Mouse (Mus musculus) thymus, adult 2 months (tissue): ENCODE data around the gene Slc35b2. TPM values are rescaled to one million over a fixed set of nuclear protein-coding genes. Genes with fewer than 3 reads are reported as not detected.
A peak's percentile ranks its signal among the peaks of the same experiment; 100 is the strongest.

ENCODE experiments used
- DNase-seq: peaks from one replicate; pipeline ENCODE4 v3.0.0; 2021
- H3K27ac ChIP-seq: fragments of 200-500 bp; 2 replicates; pipeline ENCODE4 v1.5.1; 2012; ENCODE audit warnings: low read length, control low read depth; ENCODE audit not compliant: control insufficient read depth, insufficient read depth
- H3K27me3 ChIP-seq: fragments of 200-500 bp; 2 replicates; pipeline ENCODE4 v1.6.1; 2012; ENCODE audit warnings: mild to moderate bottlenecking, low read length, moderate library complexity, mixed read lengths; ENCODE audit not compliant: control insufficient read depth, insufficient read depth
- H3K36me3 ChIP-seq: fragments of 200-500 bp; 2 replicates; pipeline ENCODE4 v1.6.1; 2012; ENCODE audit warnings: mild to moderate bottlenecking, low read length, moderate library complexity; ENCODE audit not compliant: control insufficient read depth, insufficient read depth
- H3K4me1 ChIP-seq: fragments of 200-500 bp; replicated peaks from 2 replicates; pipeline ENCODE4 v1.6.1; 2012; ENCODE audit warnings: low read length; ENCODE audit not compliant: control insufficient read depth, insufficient read depth
- H3K4me3 ChIP-seq: fragments of 200-500 bp; 2 replicates; pipeline ENCODE4 v1.5.1; 2012; ENCODE audit warnings: mild to moderate bottlenecking, low read length, control low read depth, moderate library complexity; ENCODE audit not compliant: control insufficient read depth, insufficient read depth
- CTCF ChIP-seq: fragments of 200-500 bp; IDR thresholded peaks from 2 replicates; pipeline ENCODE4 v1.5.1; 2012; ENCODE audit warnings: mild to moderate bottlenecking, control low read depth, low read length, moderate library complexity, borderline replicate concordance; ENCODE audit not compliant: control insufficient read depth, poor library complexity, insufficient read depth; ENCODE audit errors: extremely low read depth
- POLR2A ChIP-seq: fragments of 200-500 bp; IDR thresholded peaks from 2 replicates; pipeline ENCODE4 v1.6.1; 2012; ENCODE audit warnings: mild to moderate bottlenecking, low read length, control low read depth, moderate library complexity; ENCODE audit not compliant: control insufficient read depth, poor library complexity, insufficient read depth; ENCODE audit errors: extremely low read depth
- WGBS: fragments of 180-500 bp; shearing (Covaris S2); methylation state at CpG from one replicate; pipeline ENCODE4 v1.1.7; 2018; 5-methylcytosine and 5-hydroxymethylcytosine counted together
- polyA plus RNA-seq: library from polyadenylated mRNA; depleted of rRNA; stranded (reverse); fragments of >200 nt; gene quantifications from 2 replicates; pipeline ENCODE4 v1.2.3, GENCODE M21; 2012

The Slc35b2 gene
- polyA plus RNA-seq, 1 experiment = 137 TPM

- WGBS = 86% methylated on average over 18 of the region's 18 CpGs
- peaks cover 49% of the 10 kb centered on the region for H3K36me3 ChIP-seq
- DNase-seq = no peak
- no peak overlapping the region for H3K27ac ChIP-seq
- H3K27me3 ChIP-seq = no peaks in the 10 kb centered on the region
- H3K4me1 ChIP-seq = peaks cover 14% of the 10 kb centered on the region
- no peak overlapping the region for H3K4me3 ChIP-seq
- TF ChIP-seq CTCF (no peak), POLR2A (no peak)
These were observed 2.9 kb downstream of the Slc35b2 start for GRCm38 (mm10) chr17:45566360-45567161.

DNA sequence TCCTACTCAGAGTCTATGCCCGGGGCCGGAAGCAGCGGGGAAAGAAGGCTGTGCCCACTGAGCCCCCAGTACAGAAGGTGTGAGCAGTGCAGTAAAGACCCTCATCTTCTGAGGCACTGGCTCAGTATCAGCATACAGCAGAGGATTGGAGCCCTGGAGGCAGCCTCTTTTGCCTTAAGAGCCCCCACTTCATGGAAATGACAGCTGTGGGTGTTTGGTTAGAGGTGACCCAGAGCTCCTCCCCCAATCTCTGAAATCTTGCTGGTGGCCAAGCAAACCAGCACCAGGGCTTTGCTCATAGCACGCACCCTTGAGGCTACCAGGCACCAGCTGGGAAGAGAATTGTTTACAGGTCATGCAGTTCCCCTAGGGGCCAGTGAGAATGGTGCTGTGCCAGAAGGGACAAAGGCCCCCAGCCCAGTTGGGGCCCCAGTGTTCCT lies 3.5 kb downstream of the Slc35b2 start:
- 82% methylated on average over 4 of the region's 4 CpGs for WGBS
- no peak for TF ChIP-seq CTCF
- TF ChIP-seq POLR2A = no peak
- Histone ChIP-seq H3K4me3 (no peak overlapping the region), H3K4me1 (peaks cover 14% of the 10 kb centered on the region), H3K36me3 (peaks cover 51% of the 10 kb centered on the region), H3K27ac (no peak overlapping the region), H3K27me3 (no peaks in the 10 kb centered on the region)
- DNase-seq = no peak

GRCm38 (mm10) chr17:45568990-45569389 lies 5.3 kb downstream of the Slc35b2 start:
- TF ChIP-seq POLR2A (no peak), CTCF (no peak)
- Histone ChIP-seq H3K4me1 (peaks cover 13% of the 10 kb centered on the region), H3K4me3 (no peak overlapping the region), H3K36me3 (peaks cover 51% of the 10 kb centered on the region), H3K27ac (no peak overlapping the region), H3K27me3 (no peaks in the 10 kb centered on the region)
- WGBS = 93% methylated on average over 12 of the region's 12 CpGs
- no peak for DNase-seq

DNA sequence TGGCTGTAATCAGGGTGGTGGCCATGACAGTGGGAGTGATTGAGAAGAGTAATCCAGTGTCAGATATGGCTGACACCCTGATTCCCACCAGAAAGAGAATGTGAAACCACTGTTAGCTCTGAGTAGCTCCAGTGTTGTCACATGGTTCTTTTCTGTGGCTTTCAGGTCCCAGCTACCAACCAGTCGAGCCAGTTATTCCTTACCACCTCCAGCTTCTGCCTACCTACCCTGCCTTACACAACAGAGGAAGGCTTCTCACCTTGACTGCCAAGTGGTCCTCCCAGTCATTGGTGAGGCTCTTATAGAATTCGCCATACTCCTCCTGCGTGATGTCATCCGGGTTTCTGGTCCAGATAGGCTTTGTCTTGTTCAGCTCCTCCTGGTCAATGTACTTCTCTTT lies 6.3 kb downstream of the Slc35b2 start:
- peaks cover 51% of the 10 kb centered on the region for H3K36me3 ChIP-seq
- 77% methylated on average over 4 of the region's 4 CpGs for WGBS
- no peak for DNase-seq
- TF ChIP-seq CTCF (no peak), POLR2A (no peak)
- no peak overlapping the region for H3K27ac ChIP-seq
- no peak overlapping the region for H3K4me3 ChIP-seq
- H3K4me1 ChIP-seq = peaks cover 8% of the 10 kb centered on the region
- no peaks in the 10 kb centered on the region for H3K27me3 ChIP-seq

GRCm38 (mm10) chr17:45572103-45573086 lies 8.7 kb downstream of the Slc35b2 start:
- TF ChIP-seq CTCF (no peak), POLR2A (no peak)
- Histone ChIP-seq H3K27me3 (no peaks in the 10 kb centered on the region), H3K4me3 (peak overlapping the region; percentile 86), H3K27ac (peak overlapping the region; percentile 64), H3K4me1 (peaks cover 9% of the 10 kb centered on the region), H3K36me3 (peaks cover 43% of the 10 kb centered on the region)
- WGBS = under 1% methylated on average over 57 of the region's 57 CpGs
- DNase-seq = peak; percentile 73

- WGBS = under 1% methylated on average over 41 of the region's 41 CpGs
- H3K27me3 ChIP-seq = no peaks in the 10 kb centered on the region
- TF ChIP-seq POLR2A = peak; percentile 99
- no peak for TF ChIP-seq CTCF
- H3K36me3 ChIP-seq = peaks cover 34% of the 10 kb centered on the region
- peak; percentile 100 for DNase-seq
- peak within 1 kb of the TSS; percentile 94 for H3K27ac ChIP-seq
- peak within 1 kb of the TSS; percentile 86 for H3K4me3 ChIP-seq
- H3K4me1 ChIP-seq = peaks cover 10% of the 10 kb centered on the region
These were observed 9.6 kb downstream of the Slc35b2 start, which contains the start of gene Hsp90ab1 for GRCm38 (mm10) chr17:45573087-45573779. Hsp90ab1 (minus strand) TSS chr17:45573271.

GRCm38 (mm10) chr17:45573780-45574123 lies 10.1 kb downstream of the Slc35b2 start:
- H3K4me3 ChIP-seq = peak overlapping the region; percentile 70
- TF ChIP-seq CTCF (no peak), POLR2A (no peak; the same call in 1 of the 2 replicates)
- peaks cover 30% of the 10 kb centered on the region for H3K36me3 ChIP-seq
- H3K27ac ChIP-seq = peak overlapping the region; percentile 94
- WGBS = under 1% methylated on average over 18 of the region's 18 CpGs
- peaks cover 15% of the 10 kb centered on the region for H3K4me1 ChIP-seq
- DNase-seq = peak; percentile 97
- no peaks in the 10 kb centered on the region for H3K27me3 ChIP-seq
